Mouse (Mus musculus): Measurements from ENCODE around the gene Elobl. TPM values are rescaled to one million over a fixed set of nuclear protein-coding genes. Genes with fewer than 3 reads are reported as not detected.
A peak's percentile ranks its signal among the peaks of the same experiment; 100 is the strongest.

The Elobl gene
- total RNA-seq, 2 experiments from 2014 or later, result not detected

DNA sequence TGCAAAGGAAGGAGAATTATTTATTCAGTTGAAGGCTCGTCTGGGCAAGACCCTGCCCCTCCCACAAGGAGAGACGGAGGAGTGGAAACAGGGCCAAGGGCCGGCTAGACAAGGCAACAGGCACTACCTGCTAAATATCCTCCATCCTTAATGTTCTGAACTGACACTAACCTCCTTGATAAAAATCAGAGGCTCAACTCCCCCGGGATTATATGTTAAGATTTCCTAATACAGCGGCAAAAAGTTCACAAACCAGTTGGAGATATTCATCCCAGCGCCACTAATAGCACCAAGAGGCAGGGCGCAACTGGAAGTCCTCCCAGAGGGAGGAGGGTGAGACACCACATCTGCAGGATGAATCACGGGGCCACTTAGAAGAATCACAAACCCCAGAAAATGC is 17.8 kb downstream of the Elobl start:
- intact Hi-C loops (cut with DNase I), result no loop called here

GRCm38 (mm10) chr11:88945971-88946585 is 20.7 kb downstream of the Elobl start:
- Histone ChIP-seq H3K4me3 (no peak overlapping the region), H3K27ac (no peak overlapping the region)
- intact Hi-C loops (cut with DNase I), result no loop called here
- no peak for DNase-seq
- no peak for TF ChIP-seq CTCF (IDR thresholded peaks at IDR 0.05)

More for the DNA sequence above, 17.8 kb downstream of the Elobl start:
- Histone ChIP-seq H3K4me3 (no peak overlapping the region), H3K27ac (no peak overlapping the region)
- DNase-seq, result no peak
- no peak for TF ChIP-seq CTCF (IDR thresholded peaks at IDR 0.05)

GRCm38 (mm10) chr11:88941489-88941888 is 25.2 kb downstream of the Elobl start:
- DNase-seq, result no peak
- no peak for TF ChIP-seq CTCF (IDR thresholded peaks at IDR 0.05)
- intact Hi-C loops (cut with DNase I), result no loop called here
- H3K4me3 ChIP-seq, result no peak overlapping the region
- no peak overlapping the region for H3K27ac ChIP-seq

- TF ChIP-seq CTCF (IDR thresholded peaks at IDR 0.05), result no peak
- Histone ChIP-seq H3K4me3 (no peak overlapping the region), H3K27ac (no peak overlapping the region)
- intact Hi-C loops (cut with DNase I), result no loop called here
- DNase-seq, result no peak
Measured at GRCm38 (mm10) chr11:88939634-88940033, 27.1 kb downstream of the Elobl start.

- no peak for DNase-seq
- H3K27ac ChIP-seq, result no peak overlapping the region
- peak; percentile 55 for TF ChIP-seq CTCF (IDR thresholded peaks at IDR 0.05)
- intact Hi-C loops (cut with DNase I), result no loop called here
- no peak overlapping the region for H3K4me3 ChIP-seq
Measured at GRCm38 (mm10) chr11:88938770-88939169, 28.0 kb downstream of the Elobl start.

GRCm38 (mm10) chr11:88937886-88938285 is 28.8 kb downstream of the Elobl start:
- no peak overlapping the region for H3K27ac ChIP-seq
- TF ChIP-seq CTCF (IDR thresholded peaks at IDR 0.05), result no peak
- intact Hi-C loops (cut with DNase I), result no loop called here
- no peak overlapping the region for H3K4me3 ChIP-seq
- DNase-seq, result no peak

DNA sequence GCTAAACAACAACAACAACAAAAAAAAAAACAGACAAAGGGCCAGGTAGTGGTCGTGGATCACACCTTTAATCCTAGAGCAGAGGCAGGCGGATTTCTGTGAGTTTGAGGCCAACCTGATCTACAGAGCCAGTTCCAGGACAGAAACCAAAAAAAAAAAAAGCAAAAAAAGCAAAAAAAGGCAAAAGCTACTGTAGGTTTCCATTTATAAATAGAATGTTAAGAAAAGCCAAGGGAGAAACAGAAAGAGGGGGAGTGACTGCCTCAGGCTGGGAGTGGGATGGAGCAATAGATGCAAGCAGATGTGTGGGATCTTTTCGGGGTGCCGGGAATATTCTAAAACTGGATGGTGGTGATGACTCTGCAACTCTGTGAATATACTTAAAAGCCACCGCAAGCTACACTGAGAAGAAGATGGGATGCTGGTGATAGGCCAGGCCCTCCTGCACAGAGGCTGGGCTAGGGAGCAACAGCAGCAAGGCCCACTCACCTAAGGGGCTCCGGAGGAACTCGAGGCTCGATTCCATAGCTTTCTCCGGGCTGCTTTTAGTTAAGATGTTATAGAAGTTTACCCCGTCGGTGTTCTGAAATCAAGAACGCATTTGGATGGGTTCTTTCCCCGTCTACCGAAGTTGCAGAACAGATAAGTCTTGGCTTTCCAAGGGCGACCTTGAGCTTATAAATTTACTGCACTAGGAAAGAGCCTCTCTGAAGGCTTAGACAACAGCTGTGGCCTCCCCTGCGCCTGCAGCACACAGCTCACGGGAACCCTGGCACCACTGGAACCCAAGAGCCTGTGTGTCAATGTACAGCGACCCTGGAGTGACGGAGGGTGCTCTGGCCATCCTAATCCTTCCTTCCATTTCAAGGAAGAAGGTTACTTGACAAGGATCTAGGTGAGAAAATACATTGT is 32.4 kb downstream of the Elobl start:
- DNase-seq, result no peak
- H3K4me3 ChIP-seq, result no peak overlapping the region
- no peak for TF ChIP-seq CTCF (IDR thresholded peaks at IDR 0.05)
- intact Hi-C loops (cut with DNase I), result no loop called here
- H3K27ac ChIP-seq, result no peak overlapping the region

DNA sequence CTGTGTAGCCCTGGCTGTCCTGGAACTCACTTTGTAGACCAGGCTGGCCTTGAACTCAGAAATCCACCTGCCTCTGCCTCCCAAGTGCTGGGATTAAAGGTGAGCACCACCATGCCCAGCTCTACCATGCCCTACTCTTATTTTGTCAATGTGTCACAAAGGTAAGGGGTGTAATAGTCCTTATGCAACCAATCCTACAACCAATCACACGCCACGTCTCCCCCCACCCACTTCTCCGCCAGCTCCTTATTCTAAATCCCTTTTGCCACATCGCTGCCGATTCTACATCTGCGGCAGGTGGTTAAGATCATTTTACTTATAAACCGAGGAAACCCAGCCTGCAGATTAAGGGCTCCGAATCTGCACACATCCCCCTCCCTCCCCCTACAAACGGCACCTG is 33.7 kb downstream of the Elobl start:
- intact Hi-C loops (cut with DNase I), result no loop called here
- H3K4me3 ChIP-seq, result no peak overlapping the region
- no peak for DNase-seq
- no peak for TF ChIP-seq CTCF (IDR thresholded peaks at IDR 0.05)
- no peak overlapping the region for H3K27ac ChIP-seq

GRCm38 (mm10) chr11:88931692-88932530 is 34.8 kb downstream of the Elobl start:
- Histone ChIP-seq H3K27ac (no peak overlapping the region), H3K4me3 (no peak overlapping the region)
- intact Hi-C loops (cut with DNase I), result no loop called here
- TF ChIP-seq CTCF (IDR thresholded peaks at IDR 0.05), result no peak
- DNase-seq, result no peak

GRCm38 (mm10) chr11:88926566-88926965 is 40.2 kb downstream of the Elobl start:
- DNase-seq, result no peak
- Histone ChIP-seq H3K4me3 (no peak overlapping the region), H3K27ac (no peak overlapping the region)
- TF ChIP-seq CTCF (IDR thresholded peaks at IDR 0.05), result no peak
- intact Hi-C loops (cut with DNase I), result no loop called here

Other genes starting within 250 kb of the Elobl start
- gene Msi2, start 248.4 kb downstream of the Elobl start, total RNA-seq (2021), result 100 to 1,000 TPM; 169 to 193 TPM
- gene Akap1, start 102.3 kb downstream of the Elobl start, total RNA-seq (2021), result 10 to 100 TPM; 62.5 to 93.2 TPM
- 10 to 100 TPM in 1 of 2 experiments, 1 to 10 TPM in 1; 6.1 to 11.2 TPM for gene Scpep1, start 11.5 kb downstream of the Elobl start, total RNA-seq (2021)
- gene Coil, start 3.3 kb upstream of the Elobl start, total RNA-seq (2021), result 1 to 10 TPM; 3.8 to 4.6 TPM
- gene Trim25, start 32.4 kb upstream of the Elobl start, total RNA-seq (2021), result 1 to 10 TPM; 5.9 to 9.0 TPM
- gene Dgke, start 99.9 kb upstream of the Elobl start, total RNA-seq (2021), result 1 to 10 TPM; 3.4 to 3.7 TPM
- not detected for gene Gm525, start 106.9 kb upstream of the Elobl start, total RNA-seq (2021)

All from gastrocnemius, adult 2 months (tissue).